Mouse (Mus musculus) stomach, embryonic 16.5 days (tissue): Measurements from ENCODE around the gene Rbm4. TPM values are rescaled to one million over a fixed set of nuclear protein-coding genes. Genes with fewer than 3 reads are reported as not detected.

Experiments used
- ATAC-seq: fragments of 200-750 bp; cut with Nextera tagmentation; 2 replicates; pipeline ENCODE4 v1.8.0; 2017; ENCODE audit warnings: moderate number of reproducible peaks, moderate TSS enrichment; ENCODE audit not compliant: insufficient read depth, low FRiP score
- H3K27ac ChIP-seq: fragments of 300-500 bp; sonication (generic); 2 replicates; pipeline ENCODE4 v1.5.1; 2014; ENCODE audit warnings: low read length
- H3K27me3 ChIP-seq: fragments of 300-500 bp; sonication (generic); 2 replicates; pipeline ENCODE4 v1.6.1; 2014; ENCODE audit warnings: low read length, control low read depth, mixed read lengths; ENCODE audit not compliant: control insufficient read depth, insufficient read depth
- H3K36me3 ChIP-seq: fragments of 300-500 bp; sonication (generic); 2 replicates; pipeline ENCODE4 v1.6.1; 2014; ENCODE audit warnings: low read length; ENCODE audit not compliant: control insufficient read depth, insufficient read depth
- H3K4me1 ChIP-seq: fragments of 300-500 bp; sonication (generic); 2 replicates; pipeline ENCODE4 v1.6.1; 2014; ENCODE audit warnings: low read length, control low read depth, mixed read lengths; ENCODE audit not compliant: control insufficient read depth, insufficient read depth
- H3K4me2 ChIP-seq: fragments of 300-500 bp; sonication (generic); 2 replicates; pipeline ENCODE4 v1.6.1; 2014; ENCODE audit warnings: low read depth, low read length, mixed read lengths
- H3K4me3 ChIP-seq: fragments of 300-500 bp; sonication (generic); replicated peaks from 2 replicates; pipeline ENCODE4 v1.5.1; 2014; ENCODE audit warnings: mild to moderate bottlenecking, low read length
- H3K9ac ChIP-seq: fragments of 300-500 bp; sonication (generic); 2 replicates; pipeline ENCODE4 v1.6.1; 2014; ENCODE audit warnings: low read length
- H3K9me3 ChIP-seq: fragments of 300-500 bp; sonication (generic); replicated peaks from 2 replicates; pipeline ENCODE4 v1.6.1; 2016; ENCODE audit warnings: low read length, control low read depth; ENCODE audit not compliant: control insufficient read depth
- WGBS: fragments of 180-500 bp; shearing (Covaris S2); extraction: QIAGEN DNeasy Blood & Tissue Kit; methylation state at CpG from one replicate; pipeline ENCODE4 v1.1.7; 2014; 5-methylcytosine and 5-hydroxymethylcytosine counted together
- polyA plus RNA-seq: library from polyadenylated mRNA; unstranded; fragments of >200 nt; fragmentation: Nextera tagmentation; extraction: Ambion mirVana; gene quantifications from 2 replicates; pipeline ENCODE4 v1.2.1, GENCODE M21; 2015

The Rbm4 gene
- polyA plus RNA-seq, 1 experiment from 2014 or later, result 47.4 TPM

GRCm38 (mm10) chr19:4739762-4740161 lies 53.9 kb downstream of the Rbm4 start:
- Histone ChIP-seq H3K4me2 (no peak overlapping the region), H3K9ac (no peak overlapping the region), H3K27me3 (no peaks in the 10 kb centered on the region), H3K9me3 (no peaks in the 10 kb centered on the region), H3K36me3 (no peaks in the 10 kb centered on the region), H3K27ac (no peak overlapping the region), H3K4me3 (no peak overlapping the region), H3K4me1 (no peaks in the 10 kb centered on the region)
- no peak for ATAC-seq
- WGBS, result 93% methylated on average over 5 of the region's 5 CpGs

GRCm38 (mm10) chr19:4739053-4739452 lies 54.6 kb downstream of the Rbm4 start:
- Histone ChIP-seq H3K4me1 (no peaks in the 10 kb centered on the region), H3K9me3 (no peaks in the 10 kb centered on the region), H3K27ac (no peak overlapping the region), H3K36me3 (no peaks in the 10 kb centered on the region), H3K27me3 (no peaks in the 10 kb centered on the region), H3K4me3 (no peak overlapping the region), H3K4me2 (no peak overlapping the region), H3K9ac (no peak overlapping the region)
- WGBS, result 88% methylated on average over 11 of the region's 11 CpGs
- no peak for ATAC-seq

GRCm38 (mm10) chr19:4737866-4738265 lies 55.8 kb downstream of the Rbm4 start:
- Histone ChIP-seq H3K4me1 (no peaks in the 10 kb centered on the region), H3K36me3 (no peaks in the 10 kb centered on the region), H3K27ac (no peak overlapping the region), H3K4me3 (no peak overlapping the region), H3K4me2 (no peak overlapping the region), H3K9ac (no peak overlapping the region), H3K9me3 (no peaks in the 10 kb centered on the region), H3K27me3 (no peaks in the 10 kb centered on the region)
- WGBS, result 88% methylated on average over 13 of the region's 13 CpGs
- ATAC-seq, result no peak

Other genes with a start within 250 kb of the Rbm4 start
- gene Lrfn4, start 178.2 kb downstream of the Rbm4 start, polyA plus RNA-seq, result 2.1 and 2.5 TPM in 2 replicates
- gene Rce1, start 168.3 kb downstream of the Rbm4 start, polyA plus RNA-seq, result 64.7 and 66.0 TPM in 2 replicates
- gene Gm960, start 95.2 kb downstream of the Rbm4 start, polyA plus RNA-seq, result 1.2 and 3.0 TPM in 2 replicates
- 4.7 and 5.5 TPM in 2 replicates for gene Sptbn2, start 82.7 kb downstream of the Rbm4 start, polyA plus RNA-seq
- gene Rbm4b, start 37.4 kb downstream of the Rbm4 start, polyA plus RNA-seq, result 50.3 and 54.8 TPM in 2 replicates
- gene Gm21992, start 17.7 kb upstream of the Rbm4 start, polyA plus RNA-seq, result 32.1 TPM in 2 replicates
- gene Rbm14, start 17.7 kb upstream of the Rbm4 start, polyA plus RNA-seq, result 74.2 and 75.0 TPM in 2 replicates
- gene Ccs, start 45.4 kb upstream of the Rbm4 start, polyA plus RNA-seq, result 56.6 and 60.3 TPM in 2 replicates
- 0.09 TPM in 1 of 2 replicates, not detected in the other for gene Ccdc87, start 45.5 kb upstream of the Rbm4 start, polyA plus RNA-seq
- gene Ctsf, start 61.2 kb upstream of the Rbm4 start, polyA plus RNA-seq, result 28.4 and 34.1 TPM in 2 replicates
- gene Actn3, start 84.0 kb upstream of the Rbm4 start, polyA plus RNA-seq, result 5.3 and 8.9 TPM in 2 replicates
- 11.6 and 12.5 TPM in 2 replicates for gene Zdhhc24, start 84.8 kb upstream of the Rbm4 start, polyA plus RNA-seq
- 2.8 and 3.6 TPM in 2 replicates for gene Bbs1, start 112.7 kb upstream of the Rbm4 start, polyA plus RNA-seq
- 119 and 134 TPM in 2 replicates for gene Dpp3, start 134.4 kb upstream of the Rbm4 start, polyA plus RNA-seq
- gene Peli3, start 149.2 kb upstream of the Rbm4 start, polyA plus RNA-seq, result 1.8 and 1.9 TPM in 2 replicates
- 79.6 and 80.5 TPM in 2 replicates for gene Mrpl11, start 168.2 kb upstream of the Rbm4 start, polyA plus RNA-seq
- 0.23 and 0.34 TPM in 2 replicates for gene Npas4, start 196.4 kb upstream of the Rbm4 start, polyA plus RNA-seq
- 3.1 and 3.3 TPM in 2 replicates for gene Slc29a2, start 230.0 kb upstream of the Rbm4 start, polyA plus RNA-seq
- gene B4gat1, start 244.9 kb upstream of the Rbm4 start, polyA plus RNA-seq, result 41.8 and 44.1 TPM in 2 replicates
- gene AC124502.3, start 245.0 kb upstream of the Rbm4 start, polyA plus RNA-seq, result 0.99 and 1.3 TPM in 2 replicates
- 39.8 and 43.9 TPM in 2 replicates for gene Brms1, start 247.5 kb upstream of the Rbm4 start, polyA plus RNA-seq